Mouse (Mus musculus) intestine, embryonic 14.5 days (tissue): Measurements from ENCODE around the gene Poglut1. TPM values are rescaled to one million over a fixed set of nuclear protein-coding genes. Genes with fewer than 3 reads are reported as not detected.

Source experiments
- ATAC-seq: fragments of 200-750 bp; cut with Nextera tagmentation; replicated peaks from 2 replicates; pipeline ENCODE4 v1.8.0; 2017; ENCODE audit warnings: low read depth, moderate number of reproducible peaks, moderate TSS enrichment, moderate library complexity; ENCODE audit not compliant: low FRiP score, low TSS enrichment
- DNase-seq: peaks from one replicate; pipeline ENCODE4 v3.0.0-alpha.2; 2018; ENCODE audit warnings: low spot score
- H3K27ac ChIP-seq: fragments of 300-500 bp; sonication (generic); 2 replicates; pipeline ENCODE4 v1.5.1; 2014; ENCODE audit warnings: low read depth, mild to moderate bottlenecking, control low read depth
- H3K27me3 ChIP-seq: fragments of 300-500 bp; sonication (generic); replicated peaks from 2 replicates; pipeline ENCODE4 v1.6.1; 2014; ENCODE audit warnings: low read length, control low read depth; ENCODE audit not compliant: control insufficient read depth, insufficient read depth
- H3K36me3 ChIP-seq: fragments of 300-500 bp; sonication (generic); 2 replicates; pipeline ENCODE4 v1.6.1; 2014; ENCODE audit warnings: low read length, control low read depth; ENCODE audit not compliant: control insufficient read depth, insufficient read depth
- H3K4me1 ChIP-seq: fragments of 300-500 bp; sonication (generic); replicated peaks from 2 replicates; pipeline ENCODE4 v1.6.1; 2014; ENCODE audit warnings: low read length, control low read depth, mixed read lengths; ENCODE audit not compliant: control insufficient read depth, insufficient read depth
- H3K4me2 ChIP-seq: fragments of 300-500 bp; sonication (generic); 2 replicates; pipeline ENCODE4 v1.6.1; 2014; ENCODE audit warnings: low read length
- H3K4me3 ChIP-seq: fragments of 300-500 bp; sonication (generic); 2 replicates; pipeline ENCODE4 v1.5.1; 2014; ENCODE audit warnings: low read depth, low read length, control low read depth, mixed read lengths
- H3K9ac ChIP-seq: fragments of 300-500 bp; sonication (generic); 2 replicates; pipeline ENCODE4 v1.6.1; 2014; ENCODE audit warnings: mild to moderate bottlenecking, low read length
- H3K9me3 ChIP-seq: fragments of 300-500 bp; sonication (generic); 2 replicates; pipeline ENCODE4 v1.6.1; 2016; ENCODE audit warnings: low read length, control low read depth; ENCODE audit not compliant: control insufficient read depth
- WGBS: fragments of 180-500 bp; shearing (Covaris S2); extraction: QIAGEN DNeasy Blood & Tissue Kit; methylation state at CpG from one replicate; pipeline ENCODE4 v1.1.7; 2014; 5-methylcytosine and 5-hydroxymethylcytosine counted together
- polyA plus RNA-seq: library from polyadenylated mRNA; unstranded; fragments of >200 nt; fragmentation: Nextera tagmentation; extraction: Ambion mirVana; gene quantifications from 2 replicates; pipeline ENCODE4 v1.2.1, GENCODE M21; 2014

Poglut1 gene
- polyA plus RNA-seq, 1 experiment from 2014 or later = 43.7 TPM

- 27% methylated on average over 8 of the region's 8 CpGs for WGBS
- DNase-seq (no peak), ATAC-seq (no peak)
- Histone ChIP-seq H3K36me3 (peaks cover 41% of the 10 kb centered on the region), H3K4me2 (peak overlapping the region; percentile 64), H3K4me3 (peak overlapping the region; percentile 94), H3K27me3 (no peaks in the 10 kb centered on the region), H3K9ac (peak overlapping the region; percentile 94), H3K9me3 (no peaks in the 10 kb centered on the region), H3K4me1 (peaks cover 10% of the 10 kb centered on the region), H3K27ac (no peak overlapping the region)
Observed at GRCm38 (mm10) chr16:38521211-38521987, 28.7 kb downstream of the Poglut1 start.

- Histone ChIP-seq H3K4me2 (no peak overlapping the region), H3K27ac (no peak overlapping the region), H3K36me3 (peaks cover 41% of the 10 kb centered on the region), H3K4me3 (no peak overlapping the region), H3K27me3 (no peaks in the 10 kb centered on the region), H3K9me3 (no peaks in the 10 kb centered on the region), H3K9ac (no peak overlapping the region), H3K4me1 (peaks cover 10% of the 10 kb centered on the region)
- WGBS = 96% methylated on average over 2 of the region's 2 CpGs
- DNase-seq = no peak
- ATAC-seq = no peak
Observed at GRCm38 (mm10) chr16:38519140-38519539, 30.9 kb downstream of the Poglut1 start.

- Histone ChIP-seq H3K4me2 (no peak overlapping the region), H3K27ac (no peak overlapping the region), H3K9ac (no peak overlapping the region), H3K36me3 (peaks cover 60% of the 10 kb centered on the region), H3K4me1 (no peaks in the 10 kb centered on the region), H3K4me3 (no peak overlapping the region), H3K27me3 (no peaks in the 10 kb centered on the region), H3K9me3 (no peaks in the 10 kb centered on the region)
- DNase-seq = no peak
- ATAC-seq = no peak
- WGBS = 93% methylated on average over 2 of the region's 2 CpGs
Observed at GRCm38 (mm10) chr16:38510846-38511245, 39.2 kb downstream of the Poglut1 start.

GRCm38 (mm10) chr16:38506041-38506634 is 43.9 kb downstream of the Poglut1 start:
- peaks cover 57% of the 10 kb centered on the region for H3K36me3 ChIP-seq

GRCm38 (mm10) chr16:38503528-38503927 is 46.5 kb downstream of the Poglut1 start:
- Histone ChIP-seq H3K9me3 (no peaks in the 10 kb centered on the region), H3K27ac (no peak overlapping the region), H3K9ac (no peak overlapping the region), H3K27me3 (no peaks in the 10 kb centered on the region), H3K4me2 (no peak overlapping the region), H3K4me3 (no peak overlapping the region), H3K4me1 (no peaks in the 10 kb centered on the region), H3K36me3 (peaks cover 67% of the 10 kb centered on the region)
- 90% methylated on average over 4 of the region's 4 CpGs for WGBS
- DNase-seq (no peak), ATAC-seq (no peak)

More at GRCm38 (mm10) chr16:38506041-38506634, 43.9 kb downstream of the Poglut1 start:
- Histone ChIP-seq H3K4me1 (no peaks in the 10 kb centered on the region), H3K27ac (no peak overlapping the region), H3K9me3 (no peaks in the 10 kb centered on the region), H3K4me2 (no peak overlapping the region), H3K27me3 (no peaks in the 10 kb centered on the region), H3K9ac (no peak overlapping the region), H3K4me3 (no peak overlapping the region)
- 77% methylated on average over 4 of the region's 4 CpGs for WGBS
- peak; percentile 75 for DNase-seq
- ATAC-seq = peak; percentile 77

GRCm38 (mm10) chr16:38502469-38502868 is 47.6 kb downstream of the Poglut1 start:
- no peak overlapping the region for H3K27ac ChIP-seq
- ATAC-seq (no peak), DNase-seq (no peak)
- H3K4me3 ChIP-seq = no peak overlapping the region
- H3K9me3 ChIP-seq = no peaks in the 10 kb centered on the region
- no peaks in the 10 kb centered on the region for H3K4me1 ChIP-seq
- no peaks in the 10 kb centered on the region for H3K27me3 ChIP-seq
- 89% methylated on average over 10 of the region's 10 CpGs for WGBS
- H3K9ac ChIP-seq = no peak overlapping the region
- peaks cover 68% of the 10 kb centered on the region for H3K36me3 ChIP-seq
- no peak overlapping the region for H3K4me2 ChIP-seq

GRCm38 (mm10) chr16:38496604-38497140 is 53.4 kb downstream of the Poglut1 start:
- Histone ChIP-seq H3K9me3 (no peaks in the 10 kb centered on the region), H3K36me3 (peaks cover 36% of the 10 kb centered on the region), H3K27ac (no peak overlapping the region), H3K9ac (no peak overlapping the region), H3K4me2 (no peak overlapping the region), H3K4me3 (no peak overlapping the region), H3K4me1 (no peaks in the 10 kb centered on the region), H3K27me3 (no peaks in the 10 kb centered on the region)
- DNase-seq = no peak
- no peak for ATAC-seq
- WGBS = 82% methylated on average over 7 of the region's 7 CpGs

- no peaks in the 10 kb centered on the region for H3K27me3 ChIP-seq
- no peaks in the 10 kb centered on the region for H3K4me1 ChIP-seq
- H3K4me2 ChIP-seq = no peak overlapping the region
- no peak for DNase-seq
- no peak for ATAC-seq
- no peaks in the 10 kb centered on the region for H3K9me3 ChIP-seq
- 79% methylated on average over 10 of the region's 10 CpGs for WGBS
- H3K9ac ChIP-seq = no peak overlapping the region
- H3K27ac ChIP-seq = no peak overlapping the region
- no peak overlapping the region for H3K4me3 ChIP-seq
- peaks cover 23% of the 10 kb centered on the region for H3K36me3 ChIP-seq
Observed at GRCm38 (mm10) chr16:38493890-38494289, 56.2 kb downstream of the Poglut1 start.
